Mouse (Mus musculus) lung, embryonic 16.5 days (tissue): ENCODE measurements at regions not wholly inside any gene's neighbourhood (a gene's known extent, or its start where the extent isn't known, plus 50 kb on each side); places are given as distances from the start of the nearest gene placed in this dataset.

Source experiments
- ATAC-seq: fragments of 200-750 bp; cut with Nextera tagmentation; 2 replicates; pipeline ENCODE4 v1.8.0; 2017; ENCODE audit warnings: low read depth, mild to moderate bottlenecking, moderate library complexity
- H3K27ac ChIP-seq: fragments of 300-500 bp; sonication (generic); 2 replicates; pipeline ENCODE4 v1.5.1; 2014; ENCODE audit warnings: mild to moderate bottlenecking, control low read depth, low read length
- H3K27me3 ChIP-seq: fragments of 300-500 bp; sonication (generic); 2 replicates; pipeline ENCODE4 v1.6.1; 2014; ENCODE audit warnings: low read depth, low read length, mixed read lengths; ENCODE audit not compliant: control insufficient read depth, insufficient read depth
- H3K36me3 ChIP-seq: fragments of 300-500 bp; sonication (generic); 2 replicates; pipeline ENCODE4 v1.6.1; 2014; ENCODE audit warnings: low read length; ENCODE audit not compliant: control insufficient read depth, insufficient read depth
- H3K4me1 ChIP-seq: fragments of 300-500 bp; sonication (generic); replicated peaks from 2 replicates; pipeline ENCODE4 v1.6.1; 2014; ENCODE audit warnings: low read length, mixed read lengths; ENCODE audit not compliant: control insufficient read depth, insufficient read depth
- H3K4me2 ChIP-seq: fragments of 300-500 bp; sonication (generic); 2 replicates; pipeline ENCODE4 v1.6.1; 2014; ENCODE audit warnings: low read depth, low read length, control low read depth
- H3K4me3 ChIP-seq: fragments of 300-500 bp; sonication (generic); 2 replicates; pipeline ENCODE4 v1.5.1; 2014; ENCODE audit warnings: mild to moderate bottlenecking, low read length, control low read depth
- H3K9ac ChIP-seq: fragments of 300-500 bp; sonication (generic); 2 replicates; pipeline ENCODE4 v1.6.1; 2014; ENCODE audit warnings: low read length, control low read depth
- H3K9me3 ChIP-seq: fragments of 300-500 bp; sonication (generic); 2 replicates; pipeline ENCODE4 v1.6.1; 2016; ENCODE audit warnings: low read length; ENCODE audit not compliant: control insufficient read depth
- WGBS: fragments of 180-500 bp; shearing (Covaris S2); extraction: QIAGEN DNeasy Blood & Tissue Kit; methylation state at CpG from one replicate; pipeline ENCODE4 v1.1.7; 2014; 5-methylcytosine and 5-hydroxymethylcytosine counted together

DNA sequence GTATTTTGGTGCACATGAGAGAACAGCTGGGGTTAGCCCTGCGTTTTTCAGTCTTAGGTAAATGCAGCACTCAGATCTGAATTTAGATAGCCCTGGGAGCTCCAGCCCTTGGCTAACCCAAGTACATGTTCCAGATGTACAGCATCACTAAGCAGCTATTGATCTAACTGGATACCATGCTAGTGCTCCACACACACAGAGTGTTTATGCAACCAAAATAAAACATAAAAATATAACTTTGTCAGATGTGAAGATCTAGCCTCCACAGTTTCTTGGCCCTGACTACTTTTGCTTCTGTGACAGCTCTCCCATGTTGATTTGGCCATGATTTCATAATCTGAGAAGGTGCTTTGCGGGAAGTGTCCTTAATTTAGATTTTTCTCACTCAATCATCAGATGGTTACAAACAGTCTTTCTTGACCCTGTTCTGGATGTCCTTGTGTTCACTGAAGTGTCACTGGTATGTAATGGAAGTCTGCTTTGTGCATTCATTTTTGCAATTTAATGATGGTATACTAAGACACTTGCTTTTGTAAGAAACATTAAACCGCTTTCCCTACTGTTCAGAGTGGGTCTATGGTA is 672.8 kb downstream of the Fat4 start:
- no peak overlapping the region for H3K9ac ChIP-seq
- no peak overlapping the region for H3K4me3 ChIP-seq
- H3K27me3 ChIP-seq = no peaks in the 10 kb centered on the region
- H3K9me3 ChIP-seq = no peaks in the 10 kb centered on the region
- no peaks in the 10 kb centered on the region for H3K4me1 ChIP-seq
- H3K4me2 ChIP-seq = no peak overlapping the region
- ATAC-seq = peak; percentile 91
- no peak overlapping the region for H3K27ac ChIP-seq
- WGBS = 51% methylated on average over 3 of the region's 3 CpGs
- no peaks in the 10 kb centered on the region for H3K36me3 ChIP-seq

DNA sequence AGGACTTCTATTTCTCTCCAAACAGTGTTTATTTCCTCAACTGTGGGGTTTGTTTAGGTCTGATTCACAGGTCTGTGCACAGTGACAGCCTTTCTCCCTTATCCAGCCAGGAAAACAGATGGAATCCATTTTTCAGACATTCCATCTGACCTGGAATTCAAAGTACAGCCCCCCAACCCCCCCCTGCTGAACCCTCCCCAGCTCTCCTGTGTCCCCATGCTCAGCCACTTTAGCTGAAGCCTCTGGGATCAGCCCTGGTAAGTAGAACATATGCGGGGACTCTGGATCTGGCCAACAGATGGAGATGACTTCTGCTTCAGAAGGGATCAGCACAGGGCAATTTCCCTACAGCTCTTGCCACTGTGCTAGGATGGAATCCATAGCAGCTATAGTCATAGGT is 674.2 kb downstream of the Fat4 start:
- 84% methylated on average over 1 of the region's 1 CpGs for WGBS
- H3K4me2 ChIP-seq = no peak overlapping the region
- no peak overlapping the region for H3K9ac ChIP-seq
- H3K36me3 ChIP-seq = no peaks in the 10 kb centered on the region
- no peak overlapping the region for H3K4me3 ChIP-seq
- H3K27me3 ChIP-seq = no peaks in the 10 kb centered on the region
- no peaks in the 10 kb centered on the region for H3K4me1 ChIP-seq
- no peaks in the 10 kb centered on the region for H3K9me3 ChIP-seq
- ATAC-seq = no peak
- H3K27ac ChIP-seq = no peak overlapping the region

DNA sequence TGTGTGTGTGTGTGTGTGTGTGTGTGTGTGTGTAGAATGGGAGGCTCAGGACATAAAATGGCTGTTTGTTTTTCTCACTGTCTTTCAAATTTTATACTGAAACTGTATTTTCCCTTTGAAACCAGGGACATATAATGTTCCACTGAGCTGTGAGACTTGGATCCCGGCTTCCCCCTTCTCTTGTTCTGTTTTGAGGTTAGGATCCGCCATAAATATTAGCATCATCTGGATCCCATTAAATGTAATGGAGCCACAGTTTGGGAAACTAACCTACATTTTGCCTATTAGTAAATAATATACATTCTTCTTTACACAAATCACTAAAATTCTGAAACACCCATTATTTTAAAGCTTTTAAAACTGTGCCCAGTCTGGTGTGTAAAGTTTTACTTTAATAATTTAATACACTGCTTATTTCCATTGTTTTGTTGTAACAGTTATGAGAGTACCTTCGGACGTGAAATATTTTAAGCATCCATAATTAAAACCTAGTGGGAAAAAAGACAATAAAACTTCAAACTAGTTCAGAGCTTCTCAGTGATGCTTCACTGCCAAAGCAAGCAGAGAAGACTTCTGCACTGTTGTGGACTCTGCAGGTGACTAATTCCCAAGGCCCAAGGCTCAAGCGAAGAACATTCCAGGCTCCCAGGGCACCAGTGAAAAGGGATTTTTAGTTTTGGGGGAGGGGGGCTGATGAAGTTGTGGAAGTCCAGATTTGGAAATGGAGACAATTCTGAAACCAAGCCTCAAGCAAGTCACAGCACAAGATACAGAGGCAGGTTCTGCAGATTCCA is 684.9 kb downstream of the Fat4 start:
- H3K27ac ChIP-seq = no peak overlapping the region
- no peaks in the 10 kb centered on the region for H3K9me3 ChIP-seq
- no peaks in the 10 kb centered on the region for H3K27me3 ChIP-seq
- H3K4me2 ChIP-seq = no peak overlapping the region
- no peaks in the 10 kb centered on the region for H3K4me1 ChIP-seq
- no peak for ATAC-seq
- 88% methylated on average over 5 of the region's 5 CpGs for WGBS
- H3K9ac ChIP-seq = no peak overlapping the region
- H3K4me3 ChIP-seq = no peak overlapping the region
- H3K36me3 ChIP-seq = no peaks in the 10 kb centered on the region

DNA sequence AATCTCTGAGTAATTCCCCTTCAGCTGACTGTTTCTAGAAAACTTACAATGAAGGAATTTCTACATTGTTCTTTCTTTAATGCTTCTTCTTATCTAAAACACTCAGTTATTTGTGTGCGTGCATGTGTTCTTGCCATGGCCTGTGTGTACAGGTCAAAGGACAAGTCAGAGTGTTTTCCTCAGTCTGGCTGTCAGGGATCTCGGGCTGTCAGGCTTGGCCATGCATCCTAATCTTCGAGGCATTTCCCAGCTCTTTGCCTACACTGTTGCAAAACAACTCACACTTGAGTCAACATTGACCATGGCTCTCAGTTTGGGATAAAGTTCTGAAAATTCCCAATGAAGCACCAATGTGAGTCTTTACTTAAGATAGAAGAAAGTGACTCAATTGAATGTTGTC is 688.5 kb downstream of the Fat4 start:
- Histone ChIP-seq H3K9me3 (no peaks in the 10 kb centered on the region), H3K27me3 (no peaks in the 10 kb centered on the region), H3K9ac (no peak overlapping the region), H3K4me2 (no peak overlapping the region), H3K36me3 (no peaks in the 10 kb centered on the region), H3K4me3 (no peak overlapping the region), H3K4me1 (no peaks in the 10 kb centered on the region), H3K27ac (no peak overlapping the region)
- ATAC-seq = peak; percentile 72; the same call in 1 of the 2 replicates
- WGBS = 46% methylated on average over 3 of the region's 3 CpGs

DNA sequence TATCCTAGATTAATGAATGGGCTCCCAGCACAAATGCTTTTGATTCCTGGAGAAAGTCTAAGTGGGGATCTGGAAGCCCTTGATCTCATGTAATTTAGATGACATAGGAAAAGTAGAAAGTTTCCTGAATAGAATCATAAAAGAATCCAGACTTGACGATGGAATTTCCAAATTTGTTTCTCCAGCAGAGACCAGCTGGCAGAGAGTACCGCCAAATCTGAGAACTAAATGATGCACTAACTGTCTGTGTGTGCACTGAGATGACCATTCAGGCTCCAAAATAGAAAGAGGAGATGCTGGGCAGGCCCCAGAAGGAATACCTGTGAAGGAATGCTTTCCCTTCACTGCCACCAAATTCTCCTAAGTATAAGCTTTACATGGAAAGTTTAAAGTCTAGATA is 704.6 kb downstream of the Fat4 start:
- Histone ChIP-seq H3K9me3 (no peaks in the 10 kb centered on the region), H3K9ac (no peak overlapping the region), H3K27me3 (no peaks in the 10 kb centered on the region), H3K27ac (no peak overlapping the region), H3K4me3 (no peak overlapping the region), H3K4me2 (no peak overlapping the region), H3K36me3 (no peaks in the 10 kb centered on the region), H3K4me1 (no peaks in the 10 kb centered on the region)
- no peak for ATAC-seq
- WGBS = 68% methylated on average over 2 of the region's 2 CpGs

DNA sequence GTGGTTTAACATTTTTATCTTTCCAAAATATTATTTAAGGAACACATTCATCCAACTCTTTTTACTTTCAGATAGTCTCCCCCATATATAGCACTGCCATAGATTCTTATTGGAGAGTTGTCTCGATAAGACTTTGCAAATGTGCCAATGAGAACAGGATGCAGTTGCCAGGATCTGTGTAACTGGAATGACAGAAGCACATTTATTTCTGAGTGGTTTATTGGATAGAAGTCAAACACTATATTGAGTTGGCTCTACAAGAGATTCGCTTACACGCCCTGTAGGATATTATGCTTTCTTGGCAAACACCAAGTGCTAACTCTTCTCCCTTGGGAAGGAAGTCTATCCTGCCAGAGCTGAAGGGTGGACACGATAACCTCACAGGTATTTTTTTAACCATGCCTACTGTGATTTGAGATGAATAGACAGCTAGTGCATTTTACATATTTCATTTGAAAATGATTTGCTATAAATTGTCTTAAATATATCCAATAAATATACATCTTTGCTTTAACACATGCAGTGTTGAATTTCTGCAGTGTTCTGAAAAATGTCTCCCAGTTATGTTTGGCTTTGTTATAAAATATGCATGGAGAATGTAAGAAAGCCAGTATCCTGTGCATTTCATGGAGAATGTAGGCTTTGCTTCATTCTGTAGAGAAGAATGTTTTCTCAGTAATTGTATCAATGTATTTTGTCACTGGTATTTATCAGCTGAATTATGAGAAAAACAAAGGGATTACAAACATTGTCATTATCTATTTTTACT is 705.8 kb downstream of the Fat4 start:
- no peak overlapping the region for H3K27ac ChIP-seq
- no peaks in the 10 kb centered on the region for H3K27me3 ChIP-seq
- H3K36me3 ChIP-seq = no peaks in the 10 kb centered on the region
- no peaks in the 10 kb centered on the region for H3K4me1 ChIP-seq
- H3K9ac ChIP-seq = no peak overlapping the region
- no peak overlapping the region for H3K4me3 ChIP-seq
- no peaks in the 10 kb centered on the region for H3K9me3 ChIP-seq
- 56% methylated on average over 4 of the region's 4 CpGs for WGBS
- H3K4me2 ChIP-seq = no peak overlapping the region
- no peak for ATAC-seq

DNA sequence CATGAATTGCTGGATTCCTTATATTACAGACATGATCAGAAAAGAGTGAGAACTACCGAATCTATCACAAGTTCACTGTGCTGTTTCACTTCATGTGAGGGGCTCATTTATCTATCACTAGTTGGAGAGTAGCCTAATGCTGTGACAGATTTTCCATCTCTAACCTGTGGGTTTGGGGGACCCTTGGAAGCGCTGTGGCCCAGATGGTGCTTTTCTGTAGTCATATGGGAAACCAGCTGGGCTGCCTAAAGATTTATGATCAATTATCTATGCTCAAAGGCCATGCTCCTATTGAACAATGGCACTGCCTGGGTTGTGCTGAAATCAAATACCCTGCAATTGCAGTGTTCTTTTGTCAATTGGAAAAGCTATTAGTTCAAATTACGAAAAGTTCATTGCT is 723.2 kb downstream of the Fat4 start:
- Histone ChIP-seq H3K4me3 (no peak overlapping the region), H3K27me3 (no peaks in the 10 kb centered on the region), H3K9me3 (no peaks in the 10 kb centered on the region), H3K9ac (no peak overlapping the region), H3K4me2 (no peak overlapping the region), H3K27ac (no peak overlapping the region), H3K36me3 (no peaks in the 10 kb centered on the region), H3K4me1 (no peaks in the 10 kb centered on the region)
- WGBS = 73% methylated on average over 3 of the region's 3 CpGs
- no peak for ATAC-seq

DNA sequence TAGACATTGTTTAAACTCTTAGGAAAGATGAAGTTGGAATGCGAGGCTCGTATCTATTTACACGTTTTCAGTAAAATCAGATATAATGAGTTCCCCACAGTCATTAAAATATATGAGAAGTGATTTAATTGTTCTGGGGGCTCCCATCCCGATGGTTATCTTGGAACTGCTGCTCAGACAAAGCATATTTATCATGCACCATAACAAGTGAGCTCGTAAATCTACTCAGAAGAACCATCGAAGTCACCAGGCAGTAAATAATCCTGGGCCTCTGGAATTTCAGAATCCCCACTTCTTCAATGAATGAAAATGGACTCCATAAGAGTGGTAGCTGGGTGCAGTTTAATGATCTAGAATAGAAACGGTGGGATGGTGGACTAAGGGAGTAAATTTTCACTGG is 725.7 kb downstream of the Fat4 start:
- no peaks in the 10 kb centered on the region for H3K36me3 ChIP-seq
- 59% methylated on average over 7 of the region's 7 CpGs for WGBS

DNA sequence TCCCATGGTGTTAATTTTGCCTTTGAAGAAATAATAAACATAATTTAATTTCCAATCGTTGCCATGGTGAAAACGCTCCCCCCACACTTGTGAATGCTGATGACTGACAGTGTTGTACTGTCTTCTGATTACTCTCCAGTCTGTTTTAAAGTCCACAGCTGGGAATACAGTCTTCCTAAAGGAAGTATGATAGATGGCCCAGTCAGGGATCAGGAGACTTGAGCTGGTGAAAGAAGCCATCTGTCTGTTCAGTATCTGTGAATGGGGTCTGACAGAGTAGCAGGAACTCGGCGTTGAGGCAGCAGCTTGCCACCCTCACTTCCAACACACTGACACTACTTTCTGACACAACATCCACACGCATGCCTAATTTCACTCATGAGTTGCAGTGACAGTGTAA is 751.2 kb downstream of the Fat4 start:
- ATAC-seq = peak; percentile 69
- WGBS = 36% methylated on average over 5 of the region's 5 CpGs

More for the DNA sequence above, 725.7 kb downstream of the Fat4 start:
- Histone ChIP-seq H3K9me3 (no peaks in the 10 kb centered on the region), H3K27ac (no peak overlapping the region), H3K4me2 (no peak overlapping the region), H3K27me3 (no peaks in the 10 kb centered on the region), H3K4me3 (no peak overlapping the region), H3K4me1 (no peaks in the 10 kb centered on the region), H3K9ac (no peak overlapping the region)
- no peak for ATAC-seq

More for the DNA sequence above, 751.2 kb downstream of the Fat4 start:
- no peaks in the 10 kb centered on the region for H3K27me3 ChIP-seq
- no peaks in the 10 kb centered on the region for H3K4me1 ChIP-seq
- H3K9me3 ChIP-seq = no peaks in the 10 kb centered on the region
- H3K9ac ChIP-seq = no peak overlapping the region
- H3K4me2 ChIP-seq = no peak overlapping the region
- H3K36me3 ChIP-seq = no peaks in the 10 kb centered on the region
- no peak overlapping the region for H3K27ac ChIP-seq
- H3K4me3 ChIP-seq = no peak overlapping the region
